Mouse (Mus musculus) hindbrain, embryonic 15.5 days (tissue): ENCODE results near the gene Rbm8a2. TPM values are rescaled to one million over a fixed set of nuclear protein-coding genes. Genes with fewer than 3 reads are reported as not detected.

ENCODE experiments used
- polyA plus RNA-seq: library from polyadenylated mRNA; unstranded; fragments of >200 nt; fragmentation: Nextera tagmentation; extraction: Ambion mirVana; gene quantifications from 2 replicates; pipeline ENCODE4 v1.2.1, GENCODE M21; 2015

Rbm8a2 gene
- polyA plus RNA-seq, 1 experiment from 2014 or later, result 0.40 TPM

Other genes with a start within 250 kb of the Rbm8a2 start
- gene Exo1, start 98.5 kb downstream of the Rbm8a2 start, polyA plus RNA-seq, result 9.7 and 13.8 TPM in 2 replicates
- not detected in 2 replicates for gene Gm38100, start 58.8 kb downstream of the Rbm8a2 start, polyA plus RNA-seq